Mouse (Mus musculus): ENCODE results near the gene Ly6g6c. TPM values are rescaled to one million over a fixed set of nuclear protein-coding genes. Genes with fewer than 3 reads are reported as not detected.

The Ly6g6c gene
- polyA plus RNA-seq, 1 experiment from 2014 or later = not detected

DNA sequence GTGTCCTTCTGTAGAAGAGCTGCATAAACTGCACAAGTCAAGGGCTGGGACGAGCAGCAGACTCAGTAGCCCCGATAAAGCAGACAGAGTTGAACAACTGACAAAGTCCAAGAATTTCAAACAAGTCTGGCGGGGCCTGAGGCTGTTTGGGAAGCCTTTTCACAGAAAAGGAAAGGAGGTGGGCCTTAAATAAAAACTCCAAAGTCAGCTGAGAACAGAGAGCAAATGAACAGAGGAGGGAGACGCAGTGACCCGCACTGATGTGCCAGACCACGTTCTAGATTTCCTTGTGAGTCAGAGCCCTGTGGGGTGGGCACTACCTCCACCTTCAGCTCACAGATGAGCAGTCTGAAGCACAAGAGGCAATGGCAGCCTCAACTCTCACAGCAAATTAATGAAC, 30.3 kb upstream of the Ly6g6c start:
- Histone ChIP-seq H3K36me3 (no peaks in the 10 kb centered on the region), H3K9me3 (no peaks in the 10 kb centered on the region), H3K4me3 (no peak overlapping the region), H3K4me1 (peaks cover 3% of the 10 kb centered on the region; the same call in 1 of the 2 replicates), H3K27ac (replicated peaks) (no peak overlapping the region), H3K27me3 (no peaks in the 10 kb centered on the region), H3K4me2 (replicated peaks) (no peak overlapping the region), H3K9ac (replicated peaks) (no peak overlapping the region)
- ATAC-seq (replicated peaks) = no peak
- 76% methylated on average over 6 of the region's 6 CpGs for WGBS

DNA sequence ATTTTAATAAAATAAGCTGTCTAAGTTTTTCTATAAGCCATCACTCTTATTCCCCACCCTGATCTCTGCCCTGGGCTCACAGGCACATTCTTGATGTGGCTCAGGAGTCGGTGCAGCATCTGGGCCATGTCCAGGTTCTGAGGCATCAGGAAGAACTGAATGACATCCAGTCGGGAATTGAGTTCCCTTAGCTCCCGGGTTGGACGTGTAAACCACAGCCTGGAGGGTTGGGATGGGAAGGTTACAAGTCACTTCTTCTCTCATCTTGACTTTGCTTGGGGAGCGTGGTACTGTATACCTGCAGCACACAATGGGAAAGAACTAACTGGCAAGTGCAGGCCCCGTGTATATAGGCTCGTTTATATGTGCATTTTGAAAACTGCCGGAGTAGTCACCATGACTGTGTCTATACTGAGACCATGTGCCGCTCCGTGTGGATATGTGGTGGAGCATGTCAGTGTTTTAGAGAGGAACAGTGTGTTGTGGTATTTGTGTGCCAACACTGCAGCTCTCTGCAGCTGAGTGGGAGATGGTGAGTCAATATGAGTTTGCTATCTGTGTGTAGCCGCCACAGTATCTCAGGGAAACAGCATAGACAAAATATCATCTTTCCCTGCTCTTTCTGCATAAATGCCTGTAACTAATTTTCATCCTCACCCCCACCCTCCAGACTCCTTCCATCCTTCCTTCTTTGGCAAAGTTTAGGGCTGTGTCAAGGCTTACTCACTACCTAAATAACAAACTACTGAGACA, 25.9 kb upstream of the Ly6g6c start:
- no peak overlapping the region for H3K4me2 ChIP-seq (replicated peaks)
- H3K27me3 ChIP-seq = no peaks in the 10 kb centered on the region
- no peak overlapping the region for H3K4me3 ChIP-seq
- WGBS = 85% methylated on average over 11 of the region's 11 CpGs
- no peak overlapping the region for H3K27ac ChIP-seq (replicated peaks)
- no peaks in the 10 kb centered on the region for H3K9me3 ChIP-seq
- H3K4me1 ChIP-seq = no peaks in the 10 kb centered on the region
- H3K36me3 ChIP-seq = no peaks in the 10 kb centered on the region
- ATAC-seq (replicated peaks) = no peak
- no peak overlapping the region for H3K9ac ChIP-seq (replicated peaks)

DNA sequence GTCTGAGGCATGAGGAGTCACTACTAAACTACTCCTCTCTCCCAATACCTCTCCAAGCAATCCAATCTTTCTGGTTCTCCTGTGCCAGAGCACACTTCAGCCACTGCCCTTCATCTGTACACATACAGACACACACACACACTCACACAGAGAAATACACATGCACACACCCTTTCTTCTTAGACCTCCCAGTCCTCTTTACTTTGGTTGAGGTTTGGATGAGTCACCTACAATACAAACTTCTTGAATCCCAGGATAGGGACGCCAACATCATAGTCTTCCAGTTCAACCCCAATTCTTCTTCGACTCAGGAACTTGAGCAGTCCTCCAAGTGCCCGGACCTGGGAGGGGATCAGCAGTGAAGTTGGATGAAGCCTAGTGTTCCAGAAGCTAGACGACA, 21.4 kb upstream of the Ly6g6c start:
- peaks cover 13% of the 10 kb centered on the region; the same call in 1 of the 2 replicates for H3K4me1 ChIP-seq
- H3K27ac ChIP-seq (replicated peaks) = no peak overlapping the region
- H3K4me2 ChIP-seq (replicated peaks) = no peak overlapping the region
- WGBS = 89% methylated on average over 4 of the region's 4 CpGs
- no peaks in the 10 kb centered on the region for H3K36me3 ChIP-seq
- no peak overlapping the region for H3K4me3 ChIP-seq
- no peak for ATAC-seq (replicated peaks)
- H3K9ac ChIP-seq (replicated peaks) = no peak overlapping the region
- no peaks in the 10 kb centered on the region for H3K9me3 ChIP-seq
- H3K27me3 ChIP-seq = no peaks in the 10 kb centered on the region

DNA sequence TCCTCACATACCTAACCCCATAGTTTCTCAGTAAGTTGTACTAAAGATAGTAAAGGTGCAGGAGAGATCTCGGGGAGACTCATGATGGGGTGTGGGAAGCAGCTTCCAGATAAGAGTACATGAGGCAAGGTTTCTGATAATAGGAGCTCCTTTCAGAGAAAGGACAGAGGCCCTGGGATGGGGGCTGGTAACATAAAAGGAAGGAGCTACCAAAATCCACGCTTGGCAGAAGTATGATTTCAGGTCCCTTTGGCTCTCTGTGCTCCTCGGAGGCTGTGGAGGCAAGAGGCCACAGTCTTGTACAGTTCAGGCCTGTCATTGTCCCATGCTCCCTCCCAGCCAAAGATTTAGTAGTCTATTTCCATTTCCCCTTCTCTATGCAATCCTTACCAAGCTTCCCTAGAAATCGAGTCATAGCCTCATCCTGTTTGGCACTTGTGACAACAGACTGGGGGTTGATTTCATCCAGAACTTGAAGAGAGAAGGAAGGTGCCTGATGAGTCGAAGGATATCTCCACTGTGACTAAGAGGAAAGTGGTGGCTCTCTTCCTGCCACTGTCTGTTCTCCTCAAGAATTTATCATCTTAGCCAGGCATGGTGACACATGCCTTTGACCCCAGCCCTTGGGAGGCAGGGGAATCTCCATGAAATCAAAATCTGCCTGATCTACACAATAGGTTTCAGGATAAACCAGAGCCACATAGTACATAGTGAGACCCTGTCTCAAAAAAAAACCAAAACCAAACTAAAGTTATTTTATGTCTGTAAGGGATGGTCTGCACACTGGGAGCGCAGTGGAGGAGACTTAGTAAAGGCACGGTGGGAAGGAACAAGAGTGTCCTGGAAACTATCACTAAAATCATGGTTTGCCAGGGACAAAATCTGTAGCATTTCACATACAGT, 20.0 kb upstream of the Ly6g6c start:
- Histone ChIP-seq H3K9me3 (no peaks in the 10 kb centered on the region), H3K27ac (replicated peaks) (no peak overlapping the region), H3K4me2 (replicated peaks) (peak overlapping the region; percentile 84), H3K4me1 (peaks cover 24% of the 10 kb centered on the region), H3K36me3 (no peaks in the 10 kb centered on the region), H3K4me3 (peak overlapping the region; percentile 48), H3K27me3 (no peaks in the 10 kb centered on the region), H3K9ac (replicated peaks) (no peak overlapping the region; the same call in 1 of the 2 replicates)
- 87% methylated on average over 7 of the region's 7 CpGs for WGBS
- ATAC-seq (replicated peaks) = no peak

DNA sequence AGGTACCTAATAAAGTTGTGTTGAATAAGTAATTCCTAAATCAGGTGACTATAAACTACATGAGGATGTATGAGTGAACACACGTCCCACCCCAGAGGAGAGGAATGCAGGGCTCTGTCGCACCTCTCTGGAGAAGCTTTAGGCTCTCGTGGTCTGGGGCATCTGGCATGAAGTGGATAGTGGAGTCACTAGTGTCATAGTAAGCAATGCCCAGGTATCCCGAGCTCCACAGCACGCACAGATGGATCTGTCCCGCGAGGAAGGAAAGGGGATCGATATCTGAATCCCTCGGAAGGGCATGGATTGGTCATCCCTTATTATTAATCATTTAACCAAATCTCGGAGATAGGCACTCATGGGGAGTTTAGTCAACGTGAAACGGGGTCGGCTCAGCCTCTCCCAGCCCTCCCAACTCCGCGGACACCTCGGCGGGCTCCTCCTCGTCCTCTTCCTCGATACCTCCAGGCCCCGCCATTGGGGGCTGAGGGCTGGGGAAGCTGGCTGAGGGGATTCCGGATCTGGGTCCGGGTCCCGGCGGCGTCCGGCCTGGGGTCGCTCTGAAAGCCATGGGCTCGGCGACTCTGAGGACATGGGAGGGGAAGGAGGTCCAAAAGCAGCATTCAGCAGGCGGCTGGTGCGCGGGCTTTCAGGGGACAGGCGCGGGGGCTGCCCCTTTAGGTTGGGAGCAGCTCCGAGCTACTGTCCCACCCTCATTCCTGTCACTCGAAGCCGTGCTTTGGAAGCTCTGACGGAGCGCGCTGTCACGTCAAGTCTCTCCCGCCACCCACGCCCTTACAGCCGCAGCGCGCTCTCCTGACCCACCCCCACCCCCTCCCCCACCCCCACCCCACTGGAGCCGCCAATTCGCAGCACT, 19.1 kb upstream of the Ly6g6c start:
- no peaks in the 10 kb centered on the region for H3K27me3 ChIP-seq
- peak overlapping the region; percentile 84 for H3K4me2 ChIP-seq (replicated peaks)
- H3K27ac ChIP-seq (replicated peaks) = peak overlapping the region; percentile 63
- WGBS = 6% methylated on average over 48 of the region's 48 CpGs
- peak overlapping the region; percentile 48 for H3K4me3 ChIP-seq
- ATAC-seq (replicated peaks) = peak; percentile 79
- H3K9me3 ChIP-seq = no peaks in the 10 kb centered on the region
- no peaks in the 10 kb centered on the region for H3K36me3 ChIP-seq
- H3K9ac ChIP-seq (replicated peaks) = peak overlapping the region; percentile 65
- peaks cover 30% of the 10 kb centered on the region for H3K4me1 ChIP-seq

DNA sequence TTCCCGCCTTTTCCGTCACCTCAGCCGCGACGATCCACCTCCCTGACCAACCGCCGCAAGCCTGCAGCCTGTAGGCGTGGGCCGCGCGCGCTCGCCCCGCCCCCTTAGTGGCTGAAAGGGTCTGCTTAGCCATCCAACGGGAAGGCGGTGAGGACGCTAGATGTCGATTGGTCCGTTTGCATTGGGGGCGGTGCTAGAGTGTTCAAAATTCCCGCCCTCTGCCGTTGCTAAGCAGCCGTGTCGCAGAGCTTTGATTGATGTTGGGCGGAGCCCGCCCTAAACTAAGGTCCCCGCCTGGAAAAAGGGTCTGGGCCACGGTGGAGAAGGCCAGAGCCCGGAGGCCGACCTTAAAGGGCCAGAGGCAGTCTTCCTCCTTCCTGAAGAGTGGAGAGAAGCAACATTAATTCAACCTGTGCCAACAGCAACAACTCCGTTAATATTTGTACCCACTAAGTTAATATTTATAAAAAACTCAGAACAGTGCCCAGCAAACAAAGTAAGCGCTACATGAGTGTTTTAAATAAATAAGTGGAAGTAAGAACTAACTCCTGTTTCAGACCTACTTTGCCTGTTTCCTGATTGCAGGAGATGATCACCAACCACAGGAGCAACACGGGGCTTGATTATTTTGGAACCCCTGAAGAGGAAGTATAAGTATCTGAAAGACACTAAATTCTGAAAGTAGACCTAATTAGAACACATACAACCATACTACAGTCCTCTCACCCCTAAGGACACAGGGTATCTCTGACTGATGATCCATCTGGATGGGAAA, 18.3 kb upstream of the Ly6g6c start, which contains the start of gene Msh5:
Gene Msh5, minus strand, starts transcription at position 65 of the 775 bp plus-strand sequence.
- Histone ChIP-seq H3K27me3 (no peaks in the 10 kb centered on the region), H3K36me3 (no peaks in the 10 kb centered on the region), H3K9me3 (no peaks in the 10 kb centered on the region), H3K4me2 (replicated peaks) (peak within 1 kb of the TSS; percentile 84), H3K9ac (replicated peaks) (peak within 1 kb of the TSS; percentile 65), H3K27ac (replicated peaks) (peak within 1 kb of the TSS; percentile 63), H3K4me1 (peaks cover 38% of the 10 kb centered on the region), H3K4me3 (peak within 1 kb of the TSS; percentile 48)
- 3% methylated on average over 33 of the region's 33 CpGs for WGBS
- peak; percentile 99 for ATAC-seq (replicated peaks)

DNA sequence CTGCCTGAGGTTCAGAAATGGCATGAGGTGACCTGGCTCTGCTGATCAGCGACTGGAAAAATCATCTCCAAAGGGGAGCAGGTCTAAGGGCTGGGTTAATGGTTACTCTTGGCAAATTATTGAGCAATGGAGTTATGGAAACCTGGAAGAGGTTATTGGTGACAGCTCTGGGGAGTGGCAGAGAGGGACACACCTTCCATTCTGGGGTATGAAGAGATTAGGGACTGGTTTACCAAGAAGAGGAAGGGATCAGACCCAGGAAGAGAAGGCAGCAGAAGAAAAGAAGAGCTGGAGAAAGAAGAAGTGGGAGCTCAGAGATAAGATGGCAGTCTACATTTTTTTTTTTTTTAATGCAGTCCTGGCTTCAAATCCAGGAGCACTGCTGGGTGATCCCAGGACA, 17.5 kb upstream of the Ly6g6c start:
- Histone ChIP-seq H3K9ac (replicated peaks) (no peak overlapping the region), H3K9me3 (no peaks in the 10 kb centered on the region), H3K36me3 (0 out of 2 replicates have a peak, but pooled peaks cover under 1% of the 10 kb centered on the region), H3K27me3 (no peaks in the 10 kb centered on the region), H3K4me3 (no peak overlapping the region), H3K4me2 (replicated peaks) (no peak overlapping the region), H3K4me1 (peaks cover 44% of the 10 kb centered on the region), H3K27ac (replicated peaks) (peak overlapping the region; percentile 7; the same call in 1 of the 2 replicates)
- WGBS = 63% methylated on average over 1 of the region's 1 CpGs
- ATAC-seq (replicated peaks) = no peak

DNA sequence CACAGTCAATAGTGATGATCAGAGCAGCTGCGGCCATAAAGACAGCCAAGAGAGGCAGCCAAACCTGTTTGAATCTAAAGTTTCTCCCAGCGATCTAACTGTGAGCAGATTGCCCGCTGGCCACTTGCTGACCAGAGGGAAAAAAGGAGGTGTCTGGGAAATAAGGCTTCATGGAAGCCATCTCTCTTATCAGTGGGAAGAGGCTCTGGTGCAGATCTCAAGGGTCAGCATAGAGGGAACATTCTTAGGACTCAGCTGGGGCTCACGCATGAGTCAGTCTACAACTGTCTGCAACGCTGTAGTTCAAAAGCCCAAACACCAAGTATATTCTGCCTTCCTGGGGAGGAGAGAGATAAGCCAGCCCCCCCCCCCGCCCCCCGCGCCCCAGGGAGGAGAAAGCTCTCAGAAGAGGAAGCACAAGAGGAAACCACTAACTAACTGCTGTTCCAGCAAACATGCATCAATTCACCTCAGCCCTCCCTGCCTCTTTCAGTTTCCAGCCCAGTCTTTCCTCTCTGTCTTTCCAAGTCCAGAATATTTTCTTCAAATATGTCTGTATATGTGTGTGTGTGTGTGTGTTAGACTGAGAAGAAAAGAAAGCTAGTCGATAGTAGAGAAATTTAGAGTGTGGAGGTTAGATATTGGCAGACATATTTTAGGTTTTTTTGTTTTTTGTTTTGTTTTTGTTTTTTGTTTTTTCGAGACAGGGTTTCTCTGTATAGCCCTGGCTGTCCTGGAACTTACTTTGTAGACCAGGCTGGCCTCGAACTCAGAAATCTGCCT, 16.8 kb upstream of the Ly6g6c start:
- H3K9ac ChIP-seq (replicated peaks) = no peak overlapping the region
- no peaks in the 10 kb centered on the region for H3K27me3 ChIP-seq
- H3K4me1 ChIP-seq = peaks cover 44% of the 10 kb centered on the region
- H3K4me2 ChIP-seq (replicated peaks) = no peak overlapping the region
- H3K27ac ChIP-seq (replicated peaks) = peak overlapping the region; percentile 7; the same call in 1 of the 2 replicates
- H3K4me3 ChIP-seq = no peak overlapping the region
- WGBS = 46% methylated on average over 11 of the region's 11 CpGs
- ATAC-seq (replicated peaks) = no peak
- H3K9me3 ChIP-seq = no peaks in the 10 kb centered on the region
- 0 out of 2 replicates have a peak, but pooled peaks cover 4% of the 10 kb centered on the region for H3K36me3 ChIP-seq

DNA sequence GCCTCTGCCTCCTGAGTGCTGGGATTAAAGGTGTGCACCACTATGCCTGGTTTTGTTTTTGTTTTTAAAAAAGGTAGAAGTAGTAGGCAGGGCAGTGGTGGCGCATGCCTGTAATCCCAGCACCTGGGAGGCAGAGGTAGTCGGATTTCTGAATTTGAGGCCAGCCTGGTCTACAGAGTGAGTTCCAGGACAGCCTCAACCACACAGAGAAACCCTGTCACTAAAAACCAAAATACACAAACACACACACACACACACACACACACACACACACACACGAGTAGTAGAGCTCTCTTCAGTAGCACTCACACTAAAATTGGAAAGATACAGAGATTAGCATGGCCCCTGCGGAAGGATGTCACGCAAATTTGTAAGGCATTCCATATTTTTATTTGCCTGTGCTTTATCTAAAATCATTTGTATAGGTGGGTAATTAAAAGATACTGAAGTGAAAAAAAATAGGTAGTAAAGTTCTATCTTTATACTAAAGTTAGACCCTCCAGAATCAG, 16.2 kb upstream of the Ly6g6c start:
- no peak for ATAC-seq (replicated peaks)
- WGBS = 80% methylated on average over 5 of the region's 5 CpGs
- H3K4me2 ChIP-seq (replicated peaks) = no peak overlapping the region
- H3K9me3 ChIP-seq = no peaks in the 10 kb centered on the region
- H3K9ac ChIP-seq (replicated peaks) = no peak overlapping the region
- peak overlapping the region; percentile 81; the same call in 1 of the 2 replicates for H3K27ac ChIP-seq (replicated peaks)
- no peaks in the 10 kb centered on the region for H3K27me3 ChIP-seq
- peaks cover 7% of the 10 kb centered on the region; the same call in 1 of the 2 replicates for H3K36me3 ChIP-seq
- peaks cover 44% of the 10 kb centered on the region for H3K4me1 ChIP-seq
- H3K4me3 ChIP-seq = no peak overlapping the region

DNA sequence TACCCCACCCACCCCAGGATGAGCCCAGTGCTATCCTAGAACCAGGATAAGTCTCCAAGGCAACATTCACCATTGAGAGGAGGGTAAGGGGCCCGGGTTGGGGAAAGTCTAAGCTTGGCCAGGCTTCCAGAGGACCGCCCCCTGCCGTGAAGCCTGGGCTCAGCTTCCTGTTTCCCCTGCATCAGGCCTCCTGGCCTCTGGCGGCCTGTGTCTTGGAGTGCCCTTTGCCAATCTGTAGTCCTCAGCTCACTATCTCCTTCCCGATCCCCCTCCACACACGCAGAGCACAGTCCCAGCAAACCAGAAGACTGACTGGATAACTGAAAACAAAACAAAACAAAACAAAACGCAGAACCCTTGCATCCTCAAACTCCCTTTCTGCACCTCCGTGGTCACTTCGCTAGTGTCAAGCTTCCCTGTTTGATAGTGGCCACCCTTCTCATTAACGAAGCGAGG, 15.6 kb upstream of the Ly6g6c start, which contains the start of gene Clic1:
Gene Clic1, plus strand, starts transcription at position 406 of the 456 bp plus-strand sequence.
- peak within 1 kb of the TSS; percentile 81 for H3K27ac ChIP-seq (replicated peaks)

More for the DNA sequence above, 15.6 kb upstream of the Ly6g6c start, which contains the start of gene Clic1:
- Histone ChIP-seq H3K9ac (replicated peaks) (peak within 1 kb of the TSS; percentile 48), H3K4me1 (peaks cover 44% of the 10 kb centered on the region), H3K36me3 (peaks cover 12% of the 10 kb centered on the region), H3K9me3 (no peaks in the 10 kb centered on the region), H3K27me3 (no peaks in the 10 kb centered on the region), H3K4me3 (peak within 1 kb of the TSS; percentile 43), H3K4me2 (replicated peaks) (peak within 1 kb of the TSS; percentile 58)
- WGBS = 4% methylated on average over 11 of the region's 11 CpGs
- no peak for ATAC-seq (replicated peaks)
